Mouse (Mus musculus): Measurements from ENCODE around the gene H2-Ke6.

- TF ChIP-seq CTCF (IDR thresholded peaks at IDR 0.05; ENCODE audit: low read depth) (no peak), EP300 (IDR thresholded peaks at IDR 0.05; ENCODE audit: low read depth) (no peak)
These were observed 6.1 kb downstream of the H2-Ke6 start for GRCm38 (mm10) chr17:34021539-34022413.
